Mouse (Mus musculus) kidney, adult 2 months (tissue): ENCODE measurements around the gene Foxn4. TPM values are rescaled to one million over a fixed set of nuclear protein-coding genes. Genes with fewer than 3 reads are reported as not detected.

Experiments
- DNase-seq: peaks from one replicate; pipeline ENCODE4 v3.0.0; 2021
- H3K27ac ChIP-seq: fragments of 200-500 bp; 2 replicates; pipeline ENCODE4 v1.5.1; 2012; ENCODE audit warnings: low read depth, low read length, control low read depth, inconsistent platforms; ENCODE audit not compliant: insufficient read depth
- H3K27me3 ChIP-seq: fragments of 200-500 bp; replicated peaks from 2 replicates; pipeline ENCODE4 v1.6.1; 2012; ENCODE audit warnings: mild to moderate bottlenecking, moderate library complexity, low read length, inconsistent platforms; ENCODE audit not compliant: control insufficient read depth, insufficient read depth
- H3K36me3 ChIP-seq: fragments of 200-500 bp; 2 replicates; pipeline ENCODE4 v1.6.1; 2012; ENCODE audit warnings: mild to moderate bottlenecking, moderate library complexity, low read length, inconsistent platforms; ENCODE audit not compliant: control insufficient read depth, insufficient read depth
- H3K4me1 ChIP-seq: fragments of 200-500 bp; 2 replicates; pipeline ENCODE4 v1.6.1; 2011; ENCODE audit warnings: low read length; ENCODE audit not compliant: control insufficient read depth, insufficient read depth
- H3K4me3 ChIP-seq: fragments of 200-500 bp; 2 replicates; pipeline ENCODE4 v1.5.1; 2011; ENCODE audit warnings: mild to moderate bottlenecking, low read depth, low read length, control low read depth; ENCODE audit not compliant: insufficient read depth
- CTCF ChIP-seq: fragments of 200-500 bp; conservative IDR thresholded peaks from 2 replicates; pipeline ENCODE4 v1.5.1; 2011; ENCODE audit warnings: low read depth, mild to moderate bottlenecking, control low read depth, low read length, moderate library complexity, mixed read lengths; ENCODE audit not compliant: insufficient read depth, insufficient read length
- POLR2A ChIP-seq: fragments of 200-500 bp; IDR thresholded peaks from one replicate; pipeline ENCODE4 v1.6.1; 2011; ENCODE audit warnings: low read depth, low read length, control low read depth
- WGBS: fragments of 180-500 bp; shearing (Covaris S2); methylation state at CpG from one replicate; pipeline ENCODE4 v1.1.7; 2018; 5-methylcytosine and 5-hydroxymethylcytosine counted together
- polyA plus RNA-seq: library from polyadenylated mRNA; depleted of rRNA; stranded (reverse); fragments of >200 nt; gene quantifications from 2 replicates; pipeline ENCODE4 v1.2.3, GENCODE M21; 2012

The Foxn4 gene
- polyA plus RNA-seq, 1 experiment: not detected

DNA sequence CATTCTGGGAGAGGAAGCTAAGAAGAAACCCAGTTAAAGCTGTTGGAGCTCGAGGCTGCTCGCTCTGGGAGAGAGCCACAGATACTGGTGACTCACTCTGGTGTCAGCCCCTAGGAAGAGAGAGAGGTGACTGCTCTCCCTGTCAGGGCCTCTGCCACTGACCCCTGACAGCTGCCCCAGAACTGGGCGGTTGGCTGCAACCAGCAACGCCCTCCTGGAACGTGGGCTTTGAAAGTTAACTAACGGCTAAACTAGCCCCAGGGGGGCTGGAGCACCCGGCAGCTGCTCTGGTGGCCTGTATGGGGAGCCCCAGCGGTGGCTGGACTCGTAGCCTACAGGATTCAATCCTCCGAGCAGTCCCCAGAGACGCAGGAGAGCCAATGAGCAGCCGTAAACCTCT is 3.6 kb downstream of the Foxn4 start:
- 24% methylated on average over 12 of the region's 12 CpGs for WGBS
- TF ChIP-seq CTCF (no peak), POLR2A (no peak)
- Histone ChIP-seq H3K27ac (no peak overlapping the region), H3K36me3 (no peaks in the 10 kb centered on the region), H3K4me1 (no peaks in the 10 kb centered on the region), H3K27me3 (no peaks in the 10 kb centered on the region), H3K4me3 (no peak overlapping the region)
- no peak for DNase-seq

DNA sequence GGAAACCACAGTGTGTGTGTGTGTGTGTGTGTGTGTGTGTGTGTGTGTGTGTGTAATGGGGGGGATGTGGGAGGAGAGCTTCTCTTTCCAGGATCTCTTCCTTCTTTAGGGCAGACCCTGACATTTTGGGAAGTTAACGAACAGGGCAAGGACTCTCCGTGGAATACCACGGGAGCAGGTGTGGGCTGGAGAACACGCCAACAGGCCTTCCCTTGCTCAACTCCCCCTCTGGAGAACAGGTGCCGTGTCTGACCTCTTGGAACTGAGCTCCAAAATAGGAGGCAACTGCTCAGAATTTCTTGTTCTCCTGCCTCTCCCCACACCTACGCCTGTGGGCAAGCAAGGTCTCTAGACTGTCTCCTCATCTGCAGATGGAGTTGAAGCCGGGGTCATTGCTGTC is 4.1 kb downstream of the Foxn4 start:
- TF ChIP-seq POLR2A (no peak), CTCF (no peak)
- WGBS: 48% methylated on average over 7 of the region's 7 CpGs
- H3K4me3 ChIP-seq: no peak overlapping the region
- H3K36me3 ChIP-seq: no peaks in the 10 kb centered on the region
- H3K27ac ChIP-seq: no peak overlapping the region
- no peaks in the 10 kb centered on the region for H3K4me1 ChIP-seq
- H3K27me3 ChIP-seq: no peaks in the 10 kb centered on the region
- no peak for DNase-seq

GRCm38 (mm10) chr5:114268646-114269045 is 5.0 kb downstream of the Foxn4 start:
- DNase-seq: no peak
- no peaks in the 10 kb centered on the region for H3K36me3 ChIP-seq
- no peaks in the 10 kb centered on the region for H3K4me1 ChIP-seq
- H3K27me3 ChIP-seq: no peaks in the 10 kb centered on the region
- H3K4me3 ChIP-seq: no peak overlapping the region
- 32% methylated on average over 7 of the region's 7 CpGs for WGBS
- TF ChIP-seq POLR2A (no peak), CTCF (no peak)
- H3K27ac ChIP-seq: no peak overlapping the region

GRCm38 (mm10) chr5:114264791-114265190 is 8.8 kb downstream of the Foxn4 start:
- WGBS: 80% methylated on average over 8 of the region's 8 CpGs
- DNase-seq: no peak
- Histone ChIP-seq H3K27ac (no peak overlapping the region), H3K36me3 (no peaks in the 10 kb centered on the region), H3K4me3 (no peak overlapping the region), H3K4me1 (no peaks in the 10 kb centered on the region), H3K27me3 (no peaks in the 10 kb centered on the region)
- TF ChIP-seq CTCF (no peak), POLR2A (no peak)

DNA sequence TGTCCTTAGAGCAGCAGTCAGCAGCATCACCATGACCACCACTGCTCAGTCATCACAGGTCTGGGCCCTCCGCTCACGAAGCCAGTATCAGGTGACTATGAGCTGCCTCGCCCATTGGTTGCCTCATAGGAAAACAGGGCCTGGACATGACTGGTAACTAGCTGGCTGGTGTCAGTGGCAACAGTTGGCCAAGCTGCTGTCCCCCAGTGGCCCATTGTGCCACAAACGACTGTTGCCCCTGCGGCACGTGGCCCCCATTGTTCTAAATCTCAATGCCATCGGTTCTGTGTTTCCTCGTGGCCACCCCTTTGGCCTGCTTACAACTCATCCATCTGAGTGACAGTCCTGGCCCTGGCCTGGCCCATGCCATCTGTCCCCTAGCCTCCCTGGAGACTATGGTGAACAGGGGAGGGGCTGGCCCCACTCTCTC is 9.6 kb downstream of the Foxn4 start:
- 80% methylated on average over 8 of the region's 8 CpGs for WGBS

DNA sequence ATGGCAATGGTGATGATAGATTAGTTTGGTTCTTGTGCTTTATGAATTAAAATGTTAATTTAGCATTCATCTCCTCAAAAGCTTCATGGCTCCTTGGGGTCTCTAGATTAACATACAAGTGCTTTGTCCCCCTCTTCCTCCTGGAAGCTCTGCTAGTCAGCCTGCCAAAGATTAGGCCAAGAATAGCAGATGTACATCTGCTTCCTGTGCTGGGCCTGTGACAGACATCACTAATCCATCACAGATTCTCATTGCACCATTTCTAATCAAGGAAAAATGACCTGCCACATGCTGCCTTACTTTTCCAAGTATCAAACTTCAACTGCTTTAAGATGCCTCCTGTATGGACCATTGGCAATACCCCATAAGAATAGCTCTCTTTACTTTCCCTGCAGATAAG is 12.1 kb downstream of the Foxn4 start:
- H3K27me3 ChIP-seq: no peaks in the 10 kb centered on the region
- no peak overlapping the region for H3K27ac ChIP-seq
- H3K4me1 ChIP-seq: no peaks in the 10 kb centered on the region
- no peak for TF ChIP-seq POLR2A
- no peaks in the 10 kb centered on the region for H3K36me3 ChIP-seq
- DNase-seq: no peak
- H3K4me3 ChIP-seq: no peak overlapping the region

More for the DNA sequence above, 9.6 kb downstream of the Foxn4 start:
- TF ChIP-seq POLR2A: no peak
- TF ChIP-seq CTCF: no peak
- Histone ChIP-seq H3K4me3 (no peak overlapping the region), H3K27ac (no peak overlapping the region), H3K36me3 (no peaks in the 10 kb centered on the region), H3K27me3 (no peaks in the 10 kb centered on the region), H3K4me1 (no peaks in the 10 kb centered on the region)
- DNase-seq: no peak

DNA sequence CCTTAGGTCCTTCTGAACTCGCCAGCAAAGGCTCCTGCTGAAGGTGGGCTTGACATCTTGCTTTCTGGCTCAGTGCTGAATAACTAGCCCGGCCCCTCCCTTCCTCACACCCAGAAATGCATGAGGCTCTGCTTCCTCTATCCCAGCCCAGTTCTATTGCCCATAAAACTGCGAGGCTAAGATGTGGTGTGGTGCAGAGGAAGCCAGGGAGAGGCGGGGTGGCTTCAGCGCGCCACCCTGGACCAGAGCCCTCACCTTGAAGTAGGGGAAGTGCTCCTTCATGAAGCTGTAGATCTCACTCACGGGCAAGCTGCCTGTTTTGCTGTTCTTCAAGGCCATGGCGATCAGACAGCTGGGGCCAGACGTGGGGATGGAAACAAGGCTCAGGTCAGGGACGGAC is 14.1 kb downstream of the Foxn4 start:
- Histone ChIP-seq H3K4me3 (no peak overlapping the region), H3K27ac (no peak overlapping the region), H3K4me1 (no peaks in the 10 kb centered on the region), H3K36me3 (no peaks in the 10 kb centered on the region), H3K27me3 (no peaks in the 10 kb centered on the region)
- DNase-seq: no peak
- WGBS: 65% methylated on average over 10 of the region's 10 CpGs
- TF ChIP-seq POLR2A: no peak
- no peak for TF ChIP-seq CTCF

DNA sequence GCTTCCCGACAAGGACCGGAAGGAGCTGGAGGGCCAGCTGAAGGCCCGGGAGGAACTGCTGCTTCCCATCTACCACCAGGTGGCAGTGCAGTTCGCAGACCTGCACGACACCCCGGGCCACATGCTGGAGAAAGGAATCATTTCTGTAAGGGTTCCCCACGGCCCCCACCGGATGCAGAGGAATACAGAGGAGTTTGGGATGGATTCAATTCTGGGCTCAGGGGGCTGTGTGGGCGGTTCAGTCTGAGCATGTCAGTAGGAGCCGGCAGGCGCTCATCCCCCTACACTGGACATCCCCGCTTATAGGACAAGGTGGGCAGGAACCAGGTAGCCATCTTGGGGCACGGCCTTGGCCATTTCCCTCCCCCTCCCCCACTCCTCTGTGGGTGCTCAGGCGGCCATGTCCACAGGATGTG is 25.4 kb downstream of the Foxn4 start:
- no peak for TF ChIP-seq POLR2A
- TF ChIP-seq CTCF: peak; percentile 73
- peak; percentile 59 for DNase-seq
- 19% methylated on average over 14 of the region's 14 CpGs for WGBS
- H3K4me3 ChIP-seq: no peak overlapping the region
- H3K36me3 ChIP-seq: no peaks in the 10 kb centered on the region
- H3K27me3 ChIP-seq: no peaks in the 10 kb centered on the region
- no peaks in the 10 kb centered on the region for H3K4me1 ChIP-seq
- no peak overlapping the region for H3K27ac ChIP-seq
